Mouse (Mus musculus) ES-E14 (cell line): Measurements from ENCODE around the gene Spsb3. TPM values are rescaled to one million over a fixed set of nuclear protein-coding genes. Genes with fewer than 3 reads are reported as not detected.

ENCODE experiments used
- DNase-seq: peaks from one replicate; pipeline ENCODE4 v3.0.0-alpha.2; 2013; ENCODE audit warnings: low read depth, low spot score
- H3K27ac ChIP-seq: 2 replicates; pipeline ENCODE4 v1.5.1; 2012; ENCODE audit warnings: low read depth, mild to moderate bottlenecking, low read length, moderate library complexity, mixed read lengths; ENCODE audit not compliant: poor library complexity, insufficient read depth, severe bottlenecking
- H3K36me3 ChIP-seq: 2 replicates; pipeline ENCODE4 v1.6.1; 2012; ENCODE audit warnings: mild to moderate bottlenecking, low read length, moderate library complexity, mixed read lengths; ENCODE audit not compliant: control insufficient read depth, poor library complexity, insufficient read depth, severe bottlenecking
- H3K4me1 ChIP-seq, 2 experiments: fragments of 150-350 bp in 1 of 2; sonication (generic) in 1 of 2; 2 replicates each; pipeline ENCODE4 v1.6.1; 2012; ENCODE audit warnings: low read length in 2 of 2, mild to moderate bottlenecking in 1 of 2, mixed read lengths in 1 of 2; ENCODE audit not compliant: control insufficient read depth in 2 of 2, insufficient read depth in 2 of 2, poor library complexity in 1 of 2
- H3K4me3 ChIP-seq, 2 experiments: fragments of 150-350 bp in 1 of 2; sonication (generic) in 1 of 2; 2 replicates each; pipeline ENCODE4 v1.5.1; 2012; ENCODE audit warnings: low read length in 2 of 2, low read depth in 1 of 2, mild to moderate bottlenecking in 1 of 2, mixed read lengths in 1 of 2; ENCODE audit not compliant: insufficient read depth in 1 of 2, poor library complexity in 1 of 2, severe bottlenecking in 1 of 2
- H3K9ac ChIP-seq: 2 replicates; pipeline ENCODE4 v1.6.1; 2012; ENCODE audit warnings: low read depth, mild to moderate bottlenecking, low read length, mixed read lengths; ENCODE audit not compliant: poor library complexity, insufficient read depth, severe bottlenecking
- H3K9me3 ChIP-seq: fragments of 150-350 bp; sonication (generic); 2 replicates; pipeline ENCODE4 v1.6.1; 2012; ENCODE audit warnings: low read depth, mild to moderate bottlenecking, low read length; ENCODE audit not compliant: control insufficient read depth, insufficient read depth
- CHD2 ChIP-seq: IDR thresholded peaks from 2 replicates; pipeline ENCODE4 v1.6.1; 2014; ENCODE audit warnings: mild to moderate bottlenecking, low read depth, low read length, inconsistent platforms
- HCFC1 ChIP-seq: IDR thresholded peaks from 2 replicates; pipeline ENCODE4 v1.6.1; 2012; ENCODE audit warnings: low read length, inconsistent platforms, borderline replicate concordance; ENCODE audit not compliant: insufficient read depth
- MAFK ChIP-seq: IDR thresholded peaks from 2 replicates; pipeline ENCODE4 v1.6.1; 2014; ENCODE audit warnings: mild to moderate bottlenecking, low read depth, low read length, inconsistent platforms; ENCODE audit not compliant: insufficient read depth
- ZC3H11A ChIP-seq: IDR thresholded peaks from 2 replicates; pipeline ENCODE4 v1.6.1; 2012; ENCODE audit warnings: low read depth, mild to moderate bottlenecking, inconsistent platforms, low read length, borderline replicate concordance
- ZNF384 ChIP-seq: IDR thresholded peaks from 2 replicates; pipeline ENCODE4 v1.6.1; 2012; ENCODE audit warnings: low read depth, low read length, inconsistent platforms
- in situ Hi-C, 2 experiments: fragments of 600-800 bp; cut with MboI; formaldehyde crosslinking; loops; one replicate each; pipeline ENCODE4 v1.15.1; 2025; ENCODE audit warnings: low sequenced_read_pairs in 2 of 2, inconsistent platforms in 1 of 2; ENCODE audit not compliant: unreplicated experiment in 2 of 2
- total RNA-seq: library from RNA; depleted of rRNA; stranded (reverse); fragments of 300-350 nt; gene quantifications from 2 replicates; pipeline ENCODE4 v1.2.3, GENCODE M21; 2012

Spsb3 gene
- total RNA-seq, 1 experiment = 34.2 TPM

DNA sequence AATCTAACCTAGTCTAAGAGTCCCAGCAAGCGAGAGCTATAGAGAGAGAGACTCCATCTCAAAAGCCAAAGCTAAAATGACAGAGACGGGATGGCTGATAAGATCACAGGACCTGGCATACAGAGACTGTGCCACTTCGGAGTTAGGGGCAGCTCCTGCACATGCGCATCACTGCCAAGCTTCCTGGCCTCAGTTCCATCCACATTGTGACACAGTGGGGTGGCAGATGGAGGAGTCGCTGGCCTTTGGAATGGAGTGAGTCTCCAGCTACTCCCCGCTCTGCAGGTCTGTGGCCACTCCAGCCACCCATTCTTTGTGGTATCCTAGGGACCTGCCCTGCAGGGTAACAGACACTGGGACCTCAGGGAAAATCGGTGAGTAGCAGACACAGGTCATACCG lies 20.7 kb upstream of the Spsb3 start, which contains the start of gene Igfals:
Gene Igfals (plus strand): TSS at position 222 of the 400 bp plus-strand sequence.
- no peak for TF ChIP-seq ZNF384
- no peaks in the 10 kb centered on the region for H3K4me1 ChIP-seq
- DNase-seq = no peak
- no peaks in the 10 kb centered on the region for H3K9me3 ChIP-seq
- no peak within 1 kb of the TSS for H3K4me3 ChIP-seq
- in situ Hi-C loops = no loop called here
- no peak within 1 kb of the TSS for H3K9ac ChIP-seq
- H3K27ac ChIP-seq = no peak within 1 kb of the TSS
- H3K36me3 ChIP-seq = peaks cover 8% of the 10 kb centered on the region; the same call in 1 of the 2 replicates

DNA sequence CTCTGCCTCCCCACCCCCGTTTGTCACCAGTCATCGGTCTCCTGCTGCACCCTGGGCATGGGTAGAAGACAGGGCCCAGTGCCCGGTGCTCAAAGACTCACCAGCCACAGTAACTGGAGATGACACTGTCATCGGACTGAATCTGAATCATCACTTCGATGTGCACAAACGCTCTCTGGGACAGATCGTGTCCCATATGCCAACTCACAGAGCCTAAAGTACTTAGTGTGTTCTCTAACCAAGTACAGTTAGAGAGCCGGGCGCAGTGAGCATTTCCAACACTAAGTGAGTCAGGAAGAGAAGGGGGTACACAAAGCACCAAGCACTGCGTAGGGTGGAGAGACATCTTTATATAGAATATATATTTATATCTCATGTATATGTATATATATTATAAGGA lies 18.5 kb upstream of the Spsb3 start:
- DNase-seq = no peak
- TF ChIP-seq CHD2 (no peak), ZNF384 (no peak), HCFC1 (no peak), ZC3H11A (no peak)
- no peaks in the 10 kb centered on the region for H3K9me3 ChIP-seq
- H3K4me3 ChIP-seq = no peak overlapping the region
- in situ Hi-C loops = no loop called here
- H3K36me3 ChIP-seq = peaks cover 2% of the 10 kb centered on the region; the same call in 1 of the 2 replicates
- no peak overlapping the region for H3K9ac ChIP-seq
- H3K27ac ChIP-seq = no peak overlapping the region
- H3K4me1 ChIP-seq = peaks cover 3% of the 10 kb centered on the region in 2 experiments; a peak in 2 of 4 replicates

DNA sequence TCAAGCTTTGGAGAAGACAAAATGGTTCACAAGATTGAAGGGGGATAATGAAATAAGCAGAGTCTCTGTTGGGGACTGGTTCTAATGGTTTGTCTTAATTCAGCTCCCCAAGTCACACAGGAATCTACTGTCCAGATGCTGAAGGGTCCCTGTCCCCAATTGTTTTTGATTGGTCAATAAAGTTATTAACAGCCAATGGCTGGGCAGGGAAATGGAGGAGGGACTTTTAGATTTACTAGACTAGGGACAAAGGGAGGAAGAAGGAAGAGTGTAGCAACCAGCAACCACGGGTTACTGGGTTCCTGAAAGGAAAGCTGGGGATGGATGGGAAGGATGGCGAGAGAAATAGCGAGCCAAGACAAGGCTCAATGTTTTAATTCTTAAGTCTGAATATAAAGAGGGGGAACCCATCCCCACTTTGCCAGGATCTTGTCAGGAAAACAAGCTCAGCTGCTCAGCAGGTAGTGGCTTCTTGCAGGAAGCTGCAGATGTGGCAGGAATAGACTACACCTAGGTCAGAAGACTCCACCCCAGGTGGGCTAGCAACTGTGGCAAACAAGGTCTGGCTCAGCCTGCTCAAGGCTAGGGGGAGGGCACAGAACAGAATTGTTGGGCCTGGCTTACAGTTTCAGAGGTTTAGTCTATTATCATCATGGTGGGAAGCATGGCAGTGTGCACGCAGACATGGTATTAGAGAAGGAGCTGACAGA lies 12.6 kb upstream of the Spsb3 start:
- no peaks in the 10 kb centered on the region for H3K9me3 ChIP-seq
- peaks cover 8 to 19% of the 10 kb centered on the region in 2 experiments; a peak in 3 of 4 replicates for H3K4me1 ChIP-seq
- no peak overlapping the region; the same call in 1 of the 2 replicates for H3K9ac ChIP-seq
- DNase-seq = no peak
- in situ Hi-C loops = no loop called here
- TF ChIP-seq CHD2 = peak; percentile 78
- TF ChIP-seq HCFC1 = no peak
- no peak for TF ChIP-seq ZNF384
- TF ChIP-seq MAFK = no peak
- TF ChIP-seq ZC3H11A = no peak
- peak overlapping the region; percentile 69; the same call in 1 of the 2 replicates for H3K27ac ChIP-seq
- H3K36me3 ChIP-seq = no peaks in the 10 kb centered on the region
- H3K4me3 ChIP-seq = 0 out of 4 replicates have a peak overlapping the region, but pooled peaks of 1 of the 2 experiments have one; percentile 0

DNA sequence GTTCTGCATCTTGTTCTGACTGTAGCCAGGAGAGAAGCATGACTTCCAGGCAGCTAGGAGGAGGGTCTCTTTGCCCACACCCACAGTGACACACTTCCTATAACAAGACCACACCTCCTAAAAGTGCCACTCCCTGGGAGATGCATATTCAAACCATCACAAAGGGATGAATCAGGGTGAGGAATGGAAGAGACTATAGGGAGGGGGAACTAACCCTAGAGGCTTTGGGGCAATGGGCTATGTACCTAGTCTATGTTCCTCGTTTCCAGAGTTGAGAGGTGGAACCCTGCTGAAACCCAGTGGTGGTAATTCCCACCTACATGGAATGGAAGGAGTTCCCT lies 12.1 kb upstream of the Spsb3 start:
- no peak for DNase-seq
- no peak for TF ChIP-seq ZC3H11A
- no peak for TF ChIP-seq MAFK
- no peak for TF ChIP-seq ZNF384
- no peak for TF ChIP-seq HCFC1
- no peak for TF ChIP-seq CHD2
- Histone ChIP-seq H3K27ac (peak overlapping the region; percentile 69; the same call in 1 of the 2 replicates), H3K9me3 (no peaks in the 10 kb centered on the region), H3K36me3 (no peaks in the 10 kb centered on the region), H3K4me3 (no peak overlapping the region), H3K4me1 (peaks cover 8 to 21% of the 10 kb centered on the region in 2 experiments; a peak in 3 of 4 replicates), H3K9ac (no peak overlapping the region)
- in situ Hi-C loops = no loop called here
